ENCODE assay signal across 17 mouse cellular contexts in genomic region chr13:116946566-116946965, GRCm38 (mm10).
"Had no signal": no experiment of that assay in that cellular context is flagged by ENCODE, and none has a peak within 500 bp of the region (broad histone marks: within the 10 kb centered on the region; RNA-seq: fewer than 3 reads in every experiment).

No protein-coding gene starts in this region.

- H3K27ac ChIP-seq: intestine, embryonic 15.5 days; left cerebral cortex, adult 2 months; liver, embryonic 13.5 days; midbrain, embryonic 13.5 days; stomach, embryonic 15.5 days had no signal

- H3K9ac ChIP-seq: intestine, embryonic 15.5 days; liver, embryonic 13.5 days; midbrain, embryonic 13.5 days; neural tube, embryonic 13.5 days; stomach, embryonic 15.5 days had no signal

- H3K4me2 ChIP-seq: intestine, embryonic 15.5 days; liver, embryonic 13.5 days; midbrain, embryonic 13.5 days; neural tube, embryonic 13.5 days; stomach, embryonic 15.5 days had no signal

- H3K4me1 ChIP-seq: intestine, embryonic 15.5 days; liver, embryonic 13.5 days had no signal

- ATAC-seq: intestine, embryonic 15.5 days; midbrain, embryonic 13.5 days; midbrain, embryonic 16.5 days had no signal

- H3K27me3 ChIP-seq: intestine, embryonic 15.5 days; liver, embryonic 13.5 days; midbrain, embryonic 13.5 days; neural tube, embryonic 13.5 days; stomach, embryonic 15.5 days had no signal

- DNase-seq: layer of hippocampus, postnatal 36 days; liver, embryonic 13.5 days; lung, adult 2 months; lung, postnatal 14 days; lung, postnatal 4 days; retina, postnatal 1 day; right cerebral cortex, postnatal 25 days; spleen, adult 18-20 months; thymus, adult 18-20 months; thymus, postnatal 36 days had no signal

- H3K9me3 ChIP-seq: intestine, embryonic 15.5 days; liver, embryonic 13.5 days; midbrain, embryonic 13.5 days; neural tube, embryonic 13.5 days; stomach, embryonic 15.5 days had no signal

- H3K4me3 ChIP-seq: intestine, embryonic 15.5 days; left cerebral cortex, adult 2 months; liver, embryonic 13.5 days; midbrain, embryonic 13.5 days; myocyte; neural tube, embryonic 13.5 days; stomach, embryonic 15.5 days had no signal

- H3K36me3 ChIP-seq: intestine, embryonic 15.5 days; liver, embryonic 13.5 days; midbrain, embryonic 13.5 days; neural tube, embryonic 13.5 days; stomach, embryonic 15.5 days had no signal
